Mouse (Mus musculus): ENCODE data around the gene Slc39a11. TPM values are rescaled to one million over a fixed set of nuclear protein-coding genes. Genes with fewer than 3 reads are reported as not detected.
"Not testable (repeated sequence)": the region's sequence is repeated elsewhere in the genome, so short reads cannot be mapped to it uniquely, and the experiment has no call there.

The Slc39a11 gene
- total RNA-seq, 2 experiments from 2014 or later, result 2.6 to 3.9 TPM

DNA sequence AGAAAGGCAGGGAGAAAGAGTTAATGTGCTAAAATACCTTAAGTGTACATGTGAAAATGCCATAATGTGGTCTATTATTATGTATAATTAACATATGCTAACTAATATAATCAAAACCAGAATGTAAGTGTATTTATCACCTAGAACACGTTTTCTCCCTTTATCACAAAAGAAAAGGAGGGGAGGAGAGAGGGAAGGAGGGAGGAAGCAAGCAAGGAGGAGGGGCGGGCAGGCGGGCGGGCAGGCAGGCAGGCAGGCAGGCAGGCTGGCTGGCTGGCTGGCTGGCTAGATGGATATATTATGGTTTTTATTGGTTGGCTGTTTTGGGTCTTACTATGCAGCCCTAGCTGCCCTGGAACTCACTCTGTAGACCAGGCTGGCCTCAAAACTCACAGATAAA is 19.8 kb upstream of the Slc39a11 start:
- DNase-seq, result no peak
- intact Hi-C loops (cut with DNase I), result no loop called here

DNA sequence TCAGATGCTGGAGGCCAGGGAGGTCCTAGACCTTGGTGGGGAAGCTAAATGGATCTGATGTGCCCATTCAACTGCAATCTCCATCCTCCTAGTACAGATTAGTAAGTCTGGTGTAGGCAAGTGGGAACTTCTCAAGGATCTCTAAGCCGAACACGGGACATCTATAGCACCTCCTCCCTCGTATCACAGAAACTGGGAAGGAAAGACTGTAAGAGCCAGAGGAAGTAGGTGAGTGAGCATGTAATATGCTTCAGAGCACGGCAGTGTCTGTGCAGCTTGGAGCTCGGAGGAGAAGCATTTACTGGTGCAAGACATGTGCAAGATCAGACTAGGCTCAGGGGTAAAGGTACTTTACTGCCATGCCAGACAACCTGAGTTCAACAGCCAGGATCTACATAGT is 19.0 kb upstream of the Slc39a11 start:
- no peak for DNase-seq
- intact Hi-C loops (cut with DNase I), result no loop called here

DNA sequence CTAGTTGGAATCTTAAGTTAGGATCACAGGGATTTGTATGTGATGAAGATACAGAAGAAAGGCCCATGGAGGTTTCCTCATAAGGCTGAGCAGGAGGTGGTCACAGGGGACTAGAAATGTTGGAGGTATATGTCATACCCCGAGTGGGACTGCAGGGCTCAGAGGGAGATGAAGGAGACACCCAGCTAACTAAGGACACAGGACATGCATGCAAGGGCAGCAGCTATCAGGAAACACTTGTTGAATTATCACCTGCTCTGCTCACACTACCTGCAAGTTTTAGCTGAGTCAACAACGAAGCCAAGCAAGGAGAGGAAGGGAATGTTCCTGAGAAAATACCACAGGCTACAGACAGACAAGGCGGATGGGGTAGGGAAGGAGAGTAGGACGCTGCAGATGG is 17.8 kb upstream of the Slc39a11 start:
- intact Hi-C loops (cut with DNase I), result no loop called here
- no peak for DNase-seq

DNA sequence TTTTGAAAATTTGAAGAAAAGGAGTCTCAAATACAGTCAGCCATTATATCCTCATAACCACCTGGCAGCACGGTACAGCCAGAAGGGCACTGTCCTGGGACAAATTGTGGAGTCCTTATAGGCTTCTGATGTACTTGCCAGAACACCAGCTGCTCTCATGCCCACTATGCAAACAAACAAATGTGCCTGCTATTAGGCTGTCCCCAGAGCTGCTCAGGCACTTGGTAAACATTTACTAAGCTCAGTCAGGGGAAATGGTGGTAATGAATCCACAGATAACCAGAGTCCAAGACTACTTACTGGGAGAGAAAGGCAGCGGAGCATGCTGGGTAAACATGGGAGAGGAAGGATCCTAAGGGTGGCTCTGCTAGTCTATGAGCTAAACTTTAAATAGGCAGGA is 17.2 kb upstream of the Slc39a11 start:
- intact Hi-C loops (cut with DNase I), result no loop called here
- no peak for DNase-seq

DNA sequence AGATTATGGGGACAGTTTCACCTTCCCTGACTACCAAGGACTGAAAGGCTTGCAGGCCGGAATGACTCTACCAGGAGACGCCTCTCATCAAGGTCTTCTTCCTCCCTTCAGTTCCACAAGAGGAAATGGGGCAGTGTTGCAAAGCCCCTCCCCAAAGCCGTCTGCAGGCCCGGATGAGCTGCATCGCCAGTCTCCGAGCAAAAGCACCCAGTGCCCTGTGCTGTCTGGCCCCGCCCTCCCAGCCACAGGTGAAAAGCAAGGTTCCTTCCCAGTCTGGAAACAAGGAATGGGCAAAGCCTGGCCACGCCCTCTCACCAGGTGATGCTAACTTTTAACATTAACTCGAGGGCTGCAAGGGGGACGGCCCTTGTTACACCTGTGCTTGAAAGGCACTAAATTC is 16.8 kb upstream of the Slc39a11 start:
- no peak for DNase-seq
- intact Hi-C loops (cut with DNase I), result no loop called here

DNA sequence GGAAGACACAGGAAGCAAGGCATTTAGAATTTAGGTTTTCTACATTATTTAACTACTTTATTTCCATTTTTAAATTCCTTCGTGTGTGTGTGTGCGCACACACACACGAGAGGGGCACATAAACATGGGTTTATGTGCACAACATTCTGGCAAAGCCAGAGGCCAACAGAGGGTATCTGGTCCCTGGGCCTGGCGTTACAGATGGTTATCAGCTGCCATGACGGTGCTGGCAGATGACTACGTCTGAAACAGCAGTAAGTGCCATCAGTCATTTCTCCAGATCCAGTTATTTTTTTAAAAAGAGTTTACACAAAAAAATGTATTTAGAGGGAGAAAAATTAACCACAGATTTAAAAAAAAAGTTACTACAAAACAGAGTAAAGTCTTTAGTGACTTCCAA is 16.3 kb upstream of the Slc39a11 start:
- no peak for DNase-seq
- intact Hi-C loops (cut with DNase I), result no loop called here

DNA sequence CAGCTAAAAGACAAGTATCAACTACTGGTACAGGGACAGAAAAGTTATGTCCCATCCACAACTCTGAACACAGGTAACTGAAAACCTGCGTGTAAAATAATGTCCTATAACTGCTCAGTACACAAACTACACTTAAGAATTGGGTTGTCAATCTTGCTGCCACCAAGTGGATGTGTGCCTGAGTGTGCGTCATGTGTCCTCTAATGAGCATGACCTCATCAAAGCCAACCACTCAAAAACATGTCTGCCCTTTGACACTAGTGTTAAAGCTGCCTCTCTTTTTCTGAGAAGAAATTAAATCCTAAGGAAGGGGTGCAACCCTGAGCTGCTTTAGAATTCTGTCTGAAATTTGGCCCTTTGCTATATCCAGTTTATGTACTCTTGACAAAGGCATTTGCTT is 14.4 kb upstream of the Slc39a11 start:
- intact Hi-C loops (cut with DNase I), result no loop called here
- DNase-seq, result no peak

DNA sequence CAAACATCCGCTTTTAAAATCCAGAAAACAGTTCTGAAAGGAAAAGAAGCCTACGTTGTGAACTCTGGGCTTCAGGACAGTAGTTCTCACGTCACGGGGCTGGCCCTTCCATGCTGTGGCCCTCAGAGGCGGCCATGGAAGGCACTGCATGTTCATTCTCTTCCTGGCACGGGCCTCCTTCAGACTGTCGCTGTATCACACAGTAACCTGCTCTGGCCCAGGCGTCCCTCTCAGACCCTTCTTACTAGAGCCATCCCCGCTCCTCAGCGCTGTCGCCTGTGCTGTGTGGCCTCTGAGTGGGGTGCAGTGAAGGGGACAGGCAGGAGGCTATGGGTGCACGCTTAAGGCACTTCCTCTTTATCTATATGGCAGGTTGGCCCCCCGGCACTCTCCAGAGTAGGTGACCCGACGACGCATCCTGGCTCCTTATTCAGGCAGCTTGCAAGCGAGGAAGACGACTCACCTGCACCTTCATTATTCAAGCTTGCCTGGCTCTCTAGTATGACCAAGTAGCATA is 12.0 kb upstream of the Slc39a11 start:
- DNase-seq, result no peak
- intact Hi-C loops (cut with DNase I), result no loop called here

DNA sequence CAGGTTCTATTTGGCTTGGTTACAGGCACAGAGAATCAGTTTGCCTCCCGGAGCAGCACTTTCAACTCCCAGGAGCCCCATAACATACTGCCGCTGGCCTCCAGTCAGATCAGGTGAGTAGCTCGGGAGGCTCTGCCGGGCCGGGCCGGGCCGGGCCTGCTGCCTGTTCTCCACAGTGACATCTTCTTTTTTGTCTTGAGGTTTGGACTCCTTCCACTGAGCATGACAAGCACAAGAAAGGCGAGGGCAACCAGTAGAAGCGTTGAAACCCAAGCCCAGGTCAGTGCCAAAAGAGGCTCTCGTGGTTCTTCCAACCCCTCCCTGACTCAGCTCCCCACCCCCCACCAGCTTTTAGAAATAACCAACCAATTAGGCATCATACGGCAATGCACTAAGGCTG is 11.1 kb upstream of the Slc39a11 start:
- no peak for DNase-seq
- intact Hi-C loops (cut with DNase I), result no loop called here

DNA sequence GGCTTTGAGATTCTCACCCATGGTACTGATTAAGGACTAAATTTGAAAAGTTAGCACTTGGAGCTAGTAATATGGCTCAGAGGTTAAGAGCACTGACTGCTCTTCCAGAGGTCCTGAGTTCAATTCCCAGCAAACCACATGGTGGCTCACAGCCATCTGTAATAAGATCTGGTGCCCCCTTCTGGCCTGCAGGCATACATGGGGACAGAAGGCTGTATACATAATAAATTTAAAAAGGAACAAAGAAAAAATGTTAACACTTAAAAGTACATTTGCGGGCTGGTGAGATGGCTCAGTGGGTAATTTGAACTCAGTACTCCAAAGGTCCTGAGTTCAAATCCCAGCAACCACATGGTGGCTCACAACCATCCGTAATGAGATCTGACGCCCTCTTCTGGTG is 10.3 kb upstream of the Slc39a11 start:
- DNase-seq; intact Hi-C loops (cut with DNase I): not testable (repeated sequence)

DNA sequence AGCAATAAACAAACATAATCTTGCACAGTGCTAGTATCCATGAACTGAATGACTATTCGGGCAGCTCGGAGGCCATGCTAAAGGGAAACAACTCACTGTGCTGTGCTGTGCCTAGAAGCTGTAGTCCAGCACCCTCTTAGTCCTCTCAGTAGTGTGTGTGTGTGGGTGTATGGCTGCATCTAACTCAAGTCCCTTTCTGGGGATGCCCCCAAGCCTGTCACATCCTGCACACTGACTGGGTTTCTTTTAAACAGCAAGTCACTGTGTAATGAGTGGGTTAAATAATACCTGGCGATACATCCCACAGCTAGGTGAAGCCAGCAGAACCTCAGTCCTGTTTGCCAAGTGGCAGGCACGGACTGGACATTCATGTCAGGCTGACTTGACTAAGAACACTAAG is 8.9 kb upstream of the Slc39a11 start:
- intact Hi-C loops (cut with DNase I), result no loop called here

DNA sequence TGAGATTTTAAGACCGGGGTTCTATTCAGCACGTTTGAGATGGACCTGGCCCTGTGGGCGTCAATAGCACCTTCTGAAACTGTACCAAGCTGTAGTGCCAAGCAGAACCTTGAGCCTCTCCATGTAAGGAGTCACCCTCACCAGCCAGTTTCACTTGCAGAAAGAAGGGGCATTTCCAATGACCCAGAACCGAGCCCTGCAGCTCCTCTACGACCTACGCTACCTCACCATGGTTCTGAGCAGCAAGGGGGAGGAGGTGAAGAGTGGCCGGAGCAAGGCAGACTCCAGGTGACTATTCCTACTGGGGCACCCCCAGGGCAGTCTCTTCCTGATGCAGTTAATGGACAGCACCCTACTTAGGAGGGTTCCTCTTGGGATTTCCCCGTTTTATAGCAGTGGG is 8.4 kb upstream of the Slc39a11 start:
- no peak for DNase-seq
- intact Hi-C loops (cut with DNase I), result no loop called here

More for the DNA sequence above, 8.9 kb upstream of the Slc39a11 start:
- DNase-seq, result no peak

DNA sequence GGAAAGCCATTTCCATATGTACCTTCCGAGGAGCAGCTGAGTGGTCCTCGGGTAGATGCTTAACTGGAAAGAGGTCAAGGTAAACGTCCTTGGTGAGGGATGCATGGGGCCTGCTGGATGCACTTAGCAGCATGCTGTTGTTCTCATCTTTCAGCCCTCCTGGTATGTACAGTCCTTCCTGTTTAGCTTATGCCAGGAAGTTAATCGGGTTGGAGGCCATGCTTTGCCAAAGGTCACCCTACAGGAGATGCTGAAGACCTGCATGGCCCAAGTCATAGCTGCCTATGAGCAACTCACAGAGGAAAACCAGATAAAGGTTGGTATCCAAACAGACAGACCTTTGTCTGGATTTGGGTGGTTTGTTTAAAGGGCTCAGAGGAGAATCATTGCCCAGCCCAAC is 7.3 kb upstream of the Slc39a11 start:
- intact Hi-C loops (cut with DNase I), result no loop called here
- DNase-seq, result no peak

DNA sequence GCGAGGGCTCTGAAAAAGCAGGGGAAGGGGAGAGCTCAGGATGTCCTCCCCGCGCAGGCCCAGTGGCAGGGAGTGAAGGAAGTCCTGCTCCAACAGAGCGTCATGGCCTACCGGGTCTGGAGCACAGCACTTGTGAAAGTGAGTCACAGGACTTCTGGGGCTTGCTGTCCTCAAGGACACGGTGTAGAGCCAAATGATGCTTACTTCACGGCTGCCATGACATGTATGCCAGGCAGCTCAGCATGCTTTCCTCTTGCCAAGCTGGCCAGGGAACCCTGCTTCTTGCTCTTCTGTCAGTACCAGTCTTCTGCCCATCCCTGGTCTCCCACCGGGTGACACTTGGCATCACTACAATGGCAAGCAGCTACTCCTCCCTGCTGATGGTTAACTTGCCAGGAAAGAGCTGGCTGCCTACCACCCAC is 6.6 kb upstream of the Slc39a11 start:
- DNase-seq, result no peak

DNA sequence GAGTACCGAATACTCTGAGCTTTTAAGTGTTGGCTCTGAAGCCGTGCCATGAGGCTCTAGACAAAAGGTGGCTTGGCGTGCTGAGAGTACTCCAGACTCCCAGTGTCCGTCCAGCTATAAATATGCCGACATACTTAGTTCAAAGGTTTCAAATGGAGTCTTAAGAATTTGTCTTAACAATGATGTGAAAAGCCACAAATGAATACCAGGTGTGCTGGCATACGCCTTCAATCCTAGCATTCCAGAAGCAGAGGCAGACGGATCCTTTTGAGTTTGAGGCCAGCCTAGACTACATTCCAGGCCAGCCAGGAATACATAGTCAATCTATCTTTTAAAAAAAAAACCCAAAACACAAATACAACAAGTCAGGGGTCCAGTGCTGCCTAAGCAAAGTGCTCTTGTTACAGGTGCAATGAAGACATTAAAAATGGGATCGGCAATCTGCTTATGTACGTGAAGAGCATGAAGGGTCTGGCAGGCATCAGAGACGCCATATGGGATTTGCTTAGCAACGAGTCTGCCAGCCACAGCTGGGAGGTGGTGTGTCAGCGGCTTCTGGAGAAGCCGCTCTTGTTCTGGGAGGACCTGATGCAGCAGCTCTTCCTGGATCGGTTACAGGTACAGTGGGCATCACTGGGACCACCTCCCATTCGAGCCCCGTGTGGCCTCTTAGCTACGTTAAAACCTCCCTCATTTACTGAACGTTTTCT is 4.8 kb upstream of the Slc39a11 start:
- intact Hi-C loops (cut with DNase I), result no loop called here
- DNase-seq, result no peak

More for the DNA sequence above, 6.6 kb upstream of the Slc39a11 start:
- intact Hi-C loops (cut with DNase I), result no loop called here

DNA sequence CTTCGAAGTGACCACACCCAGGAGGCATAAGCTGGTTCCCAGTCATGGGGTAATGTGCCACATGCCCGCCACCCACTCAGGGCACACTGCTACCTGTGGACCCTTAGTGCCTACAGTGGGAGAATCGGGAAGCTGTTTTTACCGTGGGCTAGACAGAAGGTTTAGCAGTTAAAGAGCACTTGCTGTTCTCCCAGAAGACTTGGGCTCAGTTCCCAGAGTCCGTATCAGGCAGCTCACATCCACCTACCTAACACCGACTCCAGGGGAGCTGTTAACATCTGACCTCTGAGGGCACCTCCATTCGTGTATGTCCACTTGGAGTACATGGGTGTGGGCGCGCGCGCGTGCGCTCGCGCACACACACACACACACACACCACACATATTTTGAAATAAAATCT is 4.2 kb upstream of the Slc39a11 start:
- DNase-seq, result no peak
- intact Hi-C loops (cut with DNase I), result no loop called here

DNA sequence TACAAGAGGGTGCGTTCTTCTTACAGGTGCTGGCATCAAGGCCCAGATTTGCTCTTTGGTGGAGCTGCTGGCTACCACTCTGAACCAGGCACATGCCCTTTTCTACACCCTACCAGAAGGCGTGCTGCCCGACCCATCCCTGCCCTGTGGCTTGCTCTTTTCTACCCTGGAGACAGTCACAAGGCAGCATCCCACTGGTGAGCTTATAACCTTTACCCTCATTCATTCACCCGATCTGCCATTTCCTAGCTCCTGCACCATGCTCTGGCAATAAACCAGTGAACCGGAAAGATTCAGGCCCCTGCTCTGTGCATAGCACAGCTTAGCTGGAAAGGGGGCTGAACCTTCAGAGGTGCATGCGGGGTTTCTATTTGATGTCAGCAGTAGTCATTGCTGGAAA is 2.6 kb upstream of the Slc39a11 start:
- DNase-seq, result no peak
- intact Hi-C loops (cut with DNase I), result no loop called here

DNA sequence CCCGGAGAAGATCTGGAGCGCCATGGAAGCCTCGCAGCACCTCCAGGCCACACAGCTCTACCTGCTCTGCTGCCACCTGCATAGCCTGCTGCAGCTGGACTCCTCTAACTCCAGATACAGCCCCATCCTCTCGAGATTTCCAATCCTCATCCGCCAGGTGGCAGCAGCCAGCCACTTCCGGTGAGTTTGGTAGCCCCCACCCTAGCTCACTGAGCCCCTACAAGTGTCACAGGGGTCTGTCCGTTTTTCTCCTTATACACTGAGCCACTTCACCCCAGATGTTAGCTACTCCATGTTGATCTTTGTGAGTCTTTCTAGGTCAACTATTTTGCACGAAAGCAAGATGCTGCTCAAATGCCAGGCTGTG is 2.0 kb upstream of the Slc39a11 start:
- no peak for DNase-seq

DNA sequence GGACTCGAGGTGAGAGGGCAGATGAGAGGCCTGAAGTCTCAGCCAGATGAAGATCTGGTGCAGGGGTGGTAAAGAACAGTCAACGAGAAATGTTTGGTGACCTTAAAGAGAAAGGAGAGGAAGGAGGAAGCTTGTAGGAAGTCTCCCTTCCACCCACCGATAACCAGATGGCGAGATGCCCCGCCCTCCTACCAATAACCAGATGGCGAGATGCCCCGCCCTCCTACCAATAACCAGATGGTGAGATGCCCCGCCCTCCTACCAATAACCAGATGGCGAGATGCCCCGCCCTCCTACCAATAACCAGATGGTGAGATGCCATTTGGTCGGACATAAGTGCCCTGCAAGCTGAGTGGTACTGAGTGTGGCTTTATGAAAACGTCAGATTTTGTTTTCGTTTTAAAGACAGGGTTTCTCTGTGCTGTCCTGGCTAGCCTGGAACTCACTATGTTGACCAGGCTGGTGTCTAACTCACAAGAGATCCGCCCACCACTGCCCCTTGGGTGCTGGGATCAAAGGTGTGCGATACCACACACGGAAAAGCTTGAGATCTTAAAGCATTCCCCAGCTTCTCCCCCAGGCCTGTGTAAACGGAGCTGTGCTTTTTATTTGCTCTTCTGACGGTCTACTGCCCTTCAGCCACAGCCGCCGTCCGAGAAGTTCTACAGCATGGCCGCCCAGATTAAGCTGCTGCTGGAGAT is 1.5 kb upstream of the Slc39a11 start:
- intact Hi-C loops (cut with DNase I), result no loop called here
- DNase-seq, result no peak

More for the DNA sequence above, 2.0 kb upstream of the Slc39a11 start:
- intact Hi-C loops (cut with DNase I), result no loop called here

DNA sequence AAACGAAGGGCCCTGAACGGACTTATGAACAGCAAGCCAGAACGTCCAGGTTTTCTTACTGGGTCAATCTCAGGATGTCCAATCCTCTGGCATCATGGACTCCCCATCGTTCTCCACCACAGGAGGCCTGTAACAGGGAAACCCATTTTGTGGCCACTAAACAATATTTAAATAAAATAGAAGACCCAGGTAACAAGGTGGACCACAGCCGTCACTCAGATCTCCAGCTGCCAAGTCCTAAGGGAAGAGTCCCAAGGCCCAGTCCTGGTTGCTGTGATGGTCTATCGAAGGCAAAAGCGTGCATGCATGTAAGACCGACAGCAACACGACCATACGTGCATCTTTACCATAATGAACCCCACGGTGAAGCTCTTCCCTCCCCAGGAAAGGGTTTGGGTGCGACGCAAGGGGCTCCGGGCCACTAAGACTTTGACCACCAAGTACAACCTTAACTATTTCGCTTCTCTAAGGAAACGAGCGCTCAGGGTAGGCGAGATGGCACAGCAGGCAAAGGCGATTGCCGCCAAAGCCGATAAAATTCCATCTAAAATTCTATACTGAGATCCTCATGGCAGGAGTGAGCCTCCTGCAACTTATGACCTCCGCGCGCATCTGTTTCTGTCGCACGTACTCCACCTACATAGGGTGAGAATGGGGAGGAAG is 1.1 kb downstream of the Slc39a11 start, which contains the start of gene Cog1:
Gene Cog1, plus strand, starts transcription at position 480 of the 663 bp plus-strand sequence.
- DNase-seq, result peak in 1 of 2 experiments; percentile 25
- intact Hi-C loops (cut with DNase I), result loop anchor here (1.0 to 2.0 kb wide), 3 partner anchors 36 to 162 kb away; partner anchors contain the start of genes Cdc42ep4, D11Wsu47e and Fam104a

DNA sequence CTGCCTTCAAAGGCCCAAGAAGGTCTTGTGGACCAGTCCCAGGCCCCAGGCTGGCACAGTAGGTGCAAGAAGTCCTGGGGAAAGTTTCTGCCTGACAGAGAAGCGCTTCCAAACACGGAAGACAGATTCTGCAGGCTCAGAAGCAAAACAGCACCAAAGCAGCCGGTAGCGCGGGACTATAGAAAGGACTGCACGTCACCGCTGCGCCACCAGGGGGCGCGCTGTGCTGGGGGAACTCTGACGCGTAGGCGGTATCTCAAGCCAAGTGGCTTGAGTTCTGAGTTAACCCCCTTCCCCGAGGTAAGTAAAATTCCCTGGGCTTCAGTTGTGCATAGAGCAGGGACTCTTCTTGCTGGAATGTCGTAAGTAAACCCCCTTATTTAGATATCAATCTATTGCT is 1.7 kb downstream of the Slc39a11 start:
- intact Hi-C loops (cut with DNase I), result loop anchor here (1.0 to 2.0 kb wide), 2 partner anchors 37 to 163 kb away; partner anchors contain the start of genes D11Wsu47e and Fam104a
- DNase-seq, result peak; percentile 83 to 88

All from heart, postnatal 36 days (tissue).